Mouse (Mus musculus) hindbrain, embryonic 13.5 days (tissue): Measurements from ENCODE around the gene Tiam2. TPM values are rescaled to one million over a fixed set of nuclear protein-coding genes. Genes with fewer than 3 reads are reported as not detected.

Source experiments
- ATAC-seq: fragments of 200-750 bp; cut with Nextera tagmentation; 2 replicates; pipeline ENCODE4 v1.8.0; 2017; ENCODE audit warnings: moderate TSS enrichment; ENCODE audit not compliant: low FRiP score
- H3K27ac ChIP-seq: fragments of 300-500 bp; sonication (generic); 2 replicates; pipeline ENCODE4 v1.5.1; 2015; ENCODE audit warnings: inconsistent platforms, mild to moderate bottlenecking, moderate library complexity
- H3K27me3 ChIP-seq: fragments of 300-500 bp; sonication (generic); 2 replicates; pipeline ENCODE4 v1.6.1; 2015; ENCODE audit warnings: mild to moderate bottlenecking, inconsistent platforms
- H3K36me3 ChIP-seq: fragments of 300-500 bp; sonication (generic); 2 replicates; pipeline ENCODE4 v1.6.1; 2015; ENCODE audit warnings: mild to moderate bottlenecking, inconsistent platforms
- H3K4me1 ChIP-seq: fragments of 300-500 bp; sonication (generic); replicated peaks from 2 replicates; pipeline ENCODE4 v1.6.1; 2015; ENCODE audit warnings: inconsistent platforms
- H3K4me2 ChIP-seq: fragments of 300-500 bp; sonication (generic); 2 replicates; pipeline ENCODE4 v1.6.1; 2015; ENCODE audit warnings: inconsistent platforms, mild to moderate bottlenecking, moderate library complexity
- H3K4me3 ChIP-seq: fragments of 300-500 bp; sonication (generic); 2 replicates; pipeline ENCODE4 v1.5.1; 2015; ENCODE audit warnings: mild to moderate bottlenecking, inconsistent platforms
- H3K9ac ChIP-seq: fragments of 300-500 bp; sonication (generic); 2 replicates; pipeline ENCODE4 v1.6.1; 2015; ENCODE audit warnings: mild to moderate bottlenecking, inconsistent platforms
- H3K9me3 ChIP-seq: fragments of 300-500 bp; sonication (generic); 2 replicates; pipeline ENCODE4 v1.6.1; 2016; ENCODE audit warnings: inconsistent platforms
- WGBS: fragments of 180-500 bp; shearing (Covaris S2); methylation state at CpG from one replicate; pipeline ENCODE4 v1.1.7; 2015; 5-methylcytosine and 5-hydroxymethylcytosine counted together
- polyA plus RNA-seq: library from polyadenylated mRNA; unstranded; fragments of >200 nt; fragmentation: Nextera tagmentation; extraction: Ambion mirVana; gene quantifications from 2 replicates; pipeline ENCODE4 v1.2.1, GENCODE M21; 2015

Gene Tiam2
- polyA plus RNA-seq, 1 experiment from 2014 or later: 4.1 TPM

DNA sequence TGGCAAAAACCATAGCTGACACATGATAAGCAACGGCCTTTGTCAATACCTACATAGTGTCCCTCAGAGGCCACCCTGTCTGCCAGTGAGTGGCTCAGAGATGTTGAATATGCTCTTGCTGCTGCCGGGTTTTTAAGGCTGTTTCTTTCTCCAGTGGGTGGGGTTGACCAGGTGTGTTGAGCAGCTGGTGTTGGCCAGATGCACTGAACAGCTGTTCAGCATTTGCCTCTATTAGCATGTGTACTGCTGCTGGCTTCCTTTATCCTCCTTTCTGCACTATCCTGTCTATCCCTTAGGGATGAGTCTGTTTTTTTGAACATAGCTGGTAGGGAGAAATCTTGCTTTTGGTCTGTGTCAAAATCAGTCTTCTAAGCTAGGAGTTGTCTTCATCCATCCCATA lies 83.9 kb downstream of the Tiam2 start:
- peaks cover 24% of the 10 kb centered on the region for H3K27me3 ChIP-seq
- H3K27ac ChIP-seq: no peak overlapping the region
- 0 out of 2 replicates have a peak, but pooled peaks cover 7% of the 10 kb centered on the region for H3K4me1 ChIP-seq
- no peaks in the 10 kb centered on the region for H3K9me3 ChIP-seq
- no peak overlapping the region for H3K4me3 ChIP-seq
- WGBS: 84% methylated on average over 2 of the region's 2 CpGs
- no peak overlapping the region for H3K4me2 ChIP-seq
- no peak overlapping the region for H3K9ac ChIP-seq
- H3K36me3 ChIP-seq: no peaks in the 10 kb centered on the region
- ATAC-seq: no peak

DNA sequence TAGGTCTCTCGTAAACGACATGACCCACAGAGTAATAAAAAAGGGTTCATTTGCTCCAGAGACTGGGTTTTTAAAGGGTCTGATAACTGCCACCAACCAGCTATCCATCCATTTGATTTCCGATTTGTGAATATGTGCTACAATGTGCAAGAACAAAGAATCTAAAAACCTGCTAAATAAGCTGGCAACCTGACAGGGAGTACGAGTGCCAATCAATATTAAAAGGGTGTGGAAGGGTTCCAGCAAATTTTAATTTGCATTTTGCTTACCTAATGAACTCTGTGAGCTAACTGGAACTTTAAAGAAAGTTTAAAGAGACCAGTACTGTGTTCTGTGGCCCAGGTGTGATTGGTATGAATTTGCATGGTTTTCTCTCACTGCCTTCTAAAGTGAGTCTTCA lies 86.4 kb downstream of the Tiam2 start:
- H3K27me3 ChIP-seq: peaks cover 27% of the 10 kb centered on the region
- H3K9ac ChIP-seq: no peak overlapping the region
- no peak overlapping the region for H3K4me2 ChIP-seq
- WGBS: 83% methylated on average over 4 of the region's 4 CpGs
- no peak for ATAC-seq
- no peak overlapping the region for H3K4me3 ChIP-seq
- 0 out of 2 replicates have a peak, but pooled peaks cover 3% of the 10 kb centered on the region for H3K4me1 ChIP-seq
- H3K9me3 ChIP-seq: no peaks in the 10 kb centered on the region
- no peak overlapping the region for H3K27ac ChIP-seq
- no peaks in the 10 kb centered on the region for H3K36me3 ChIP-seq

DNA sequence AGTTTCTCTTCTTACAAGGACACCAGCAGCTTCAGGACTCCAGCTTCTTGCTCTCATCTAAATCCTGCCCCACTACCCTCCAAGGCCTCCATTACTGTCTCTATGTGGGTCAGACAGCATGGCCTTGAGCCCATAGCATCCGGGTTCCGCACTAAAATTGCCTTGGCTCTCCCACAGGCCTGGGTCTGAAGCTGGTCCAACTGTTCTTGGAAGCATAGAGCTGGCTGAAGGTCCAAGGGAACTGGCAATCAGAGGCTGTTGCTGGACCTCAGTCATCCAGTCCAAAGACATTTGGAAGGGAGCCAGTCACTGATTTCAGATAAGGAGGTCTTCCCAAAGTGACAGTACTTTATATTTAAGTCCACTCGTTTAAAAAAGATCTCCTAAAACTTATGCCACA lies 89.2 kb downstream of the Tiam2 start:
- Histone ChIP-seq H3K9ac (no peak overlapping the region), H3K4me3 (no peak overlapping the region), H3K27me3 (peaks cover 27% of the 10 kb centered on the region), H3K36me3 (no peaks in the 10 kb centered on the region), H3K4me1 (0 out of 2 replicates have a peak, but pooled peaks cover 3% of the 10 kb centered on the region), H3K27ac (no peak overlapping the region), H3K9me3 (no peaks in the 10 kb centered on the region), H3K4me2 (no peak overlapping the region)
- no peak for ATAC-seq
- 92% methylated on average over 3 of the region's 3 CpGs for WGBS

DNA sequence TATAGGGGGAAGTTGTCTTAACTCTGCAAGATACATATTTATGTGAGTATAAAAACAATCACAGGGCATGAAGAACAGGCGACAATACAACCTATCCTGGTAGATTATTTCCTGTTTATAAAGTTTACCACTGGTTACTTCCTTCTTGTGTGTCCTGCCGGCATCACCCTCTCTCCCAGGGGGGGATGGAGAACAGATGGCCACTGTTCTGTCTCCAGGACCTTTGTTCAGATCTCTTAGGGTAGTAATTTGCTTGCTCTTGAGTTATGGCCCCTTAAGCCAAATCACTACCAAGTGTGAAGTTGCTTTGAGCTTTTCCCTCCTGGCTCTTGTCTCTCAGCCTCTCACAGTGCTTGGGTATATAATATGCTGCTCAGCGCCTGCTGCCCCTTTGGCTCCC lies 90.0 kb downstream of the Tiam2 start:
- no peaks in the 10 kb centered on the region for H3K9me3 ChIP-seq
- 0 out of 2 replicates have a peak, but pooled peaks cover 3% of the 10 kb centered on the region for H3K4me1 ChIP-seq
- H3K27ac ChIP-seq: no peak overlapping the region
- 70% methylated on average over 3 of the region's 3 CpGs for WGBS
- H3K4me2 ChIP-seq: no peak overlapping the region
- no peak for ATAC-seq
- H3K36me3 ChIP-seq: no peaks in the 10 kb centered on the region
- peaks cover 27% of the 10 kb centered on the region for H3K27me3 ChIP-seq
- H3K4me3 ChIP-seq: no peak overlapping the region
- no peak overlapping the region for H3K9ac ChIP-seq

DNA sequence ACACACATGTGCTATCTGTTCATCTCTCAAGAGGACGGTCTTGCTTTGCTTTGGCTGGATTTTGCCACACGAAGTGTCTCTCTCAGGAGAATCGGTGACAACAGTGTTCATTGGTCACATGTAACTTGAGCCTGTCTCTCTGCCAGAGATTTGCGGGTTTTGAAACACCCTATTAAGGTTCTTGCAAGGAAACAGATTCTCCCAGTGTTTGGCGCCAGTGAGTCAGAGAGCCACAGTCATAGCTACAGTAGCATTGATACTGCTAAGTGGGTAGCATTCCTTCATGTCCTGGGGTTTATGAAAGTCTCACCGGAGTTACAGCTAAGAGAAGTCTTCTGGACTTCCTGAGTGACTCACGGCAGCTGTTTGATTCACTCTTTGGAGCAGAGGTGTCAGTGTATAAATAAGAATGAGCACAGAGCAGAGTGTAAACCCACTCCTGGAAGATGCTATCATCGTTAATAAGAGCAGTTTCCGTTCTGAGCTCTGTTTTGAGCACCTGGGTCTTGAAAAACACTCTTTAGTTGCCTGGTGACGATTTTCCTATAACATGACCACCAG lies 93.1 kb downstream of the Tiam2 start:
- Histone ChIP-seq H3K4me2 (no peak overlapping the region), H3K4me3 (no peak overlapping the region), H3K27me3 (peaks cover 11% of the 10 kb centered on the region), H3K9me3 (no peaks in the 10 kb centered on the region), H3K9ac (no peak overlapping the region), H3K36me3 (no peaks in the 10 kb centered on the region), H3K4me1 (no peaks in the 10 kb centered on the region), H3K27ac (no peak overlapping the region)
- 81% methylated on average over 10 of the region's 10 CpGs for WGBS
- no peak for ATAC-seq

DNA sequence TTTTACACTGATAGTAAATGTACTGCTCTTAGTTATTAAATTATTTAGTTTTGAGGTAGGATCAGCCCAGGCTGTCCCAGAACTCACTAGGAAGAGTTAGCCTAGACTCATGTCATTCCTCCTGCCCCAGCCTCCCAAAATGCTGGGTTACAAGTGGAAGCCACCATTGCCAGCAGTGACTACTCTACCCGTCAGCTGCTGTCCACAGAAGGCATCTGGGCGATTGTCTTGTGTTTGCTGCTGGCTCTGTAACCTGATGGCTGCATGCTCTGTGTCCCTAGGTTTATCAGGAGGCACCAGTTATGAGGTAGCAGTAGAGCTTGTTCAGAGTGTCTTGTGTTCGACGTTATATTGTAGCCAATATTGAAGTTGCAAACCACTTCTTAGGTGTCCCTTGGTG lies 93.8 kb downstream of the Tiam2 start:
- Histone ChIP-seq H3K27ac (no peak overlapping the region), H3K4me2 (no peak overlapping the region), H3K36me3 (no peaks in the 10 kb centered on the region), H3K27me3 (peaks cover 4% of the 10 kb centered on the region), H3K9me3 (no peaks in the 10 kb centered on the region), H3K4me1 (no peaks in the 10 kb centered on the region), H3K4me3 (no peak overlapping the region), H3K9ac (no peak overlapping the region)
- WGBS: 92% methylated on average over 4 of the region's 4 CpGs
- no peak for ATAC-seq

DNA sequence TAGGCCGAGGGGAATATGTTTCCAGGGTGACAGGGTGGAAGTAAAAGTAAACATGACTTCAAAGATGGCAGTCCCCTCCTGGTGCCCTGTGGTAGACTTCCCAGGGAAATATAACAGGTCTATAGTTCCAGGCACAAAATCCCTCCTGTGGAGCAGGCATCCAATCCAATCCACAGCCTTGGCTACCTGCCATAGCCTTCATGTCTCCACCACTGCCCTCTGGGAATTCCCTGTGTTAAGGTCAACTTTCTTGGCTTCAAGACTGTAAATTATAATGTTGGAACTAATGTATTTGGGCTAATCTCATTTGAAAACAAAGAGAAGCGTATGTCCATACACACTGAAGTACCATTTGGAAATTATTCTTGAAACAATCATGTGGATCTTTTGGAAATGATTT lies 97.0 kb downstream of the Tiam2 start:
- H3K4me2 ChIP-seq: no peak overlapping the region
- no peak for ATAC-seq
- no peaks in the 10 kb centered on the region for H3K4me1 ChIP-seq
- H3K27ac ChIP-seq: no peak overlapping the region
- no peaks in the 10 kb centered on the region for H3K9me3 ChIP-seq
- H3K4me3 ChIP-seq: no peak overlapping the region
- H3K36me3 ChIP-seq: no peaks in the 10 kb centered on the region
- no peak overlapping the region for H3K9ac ChIP-seq
- whole genome bisulfite sequencing: 79% methylated on average over 2 of the region's 2 CpGs
- no peaks in the 10 kb centered on the region for H3K27me3 ChIP-seq

DNA sequence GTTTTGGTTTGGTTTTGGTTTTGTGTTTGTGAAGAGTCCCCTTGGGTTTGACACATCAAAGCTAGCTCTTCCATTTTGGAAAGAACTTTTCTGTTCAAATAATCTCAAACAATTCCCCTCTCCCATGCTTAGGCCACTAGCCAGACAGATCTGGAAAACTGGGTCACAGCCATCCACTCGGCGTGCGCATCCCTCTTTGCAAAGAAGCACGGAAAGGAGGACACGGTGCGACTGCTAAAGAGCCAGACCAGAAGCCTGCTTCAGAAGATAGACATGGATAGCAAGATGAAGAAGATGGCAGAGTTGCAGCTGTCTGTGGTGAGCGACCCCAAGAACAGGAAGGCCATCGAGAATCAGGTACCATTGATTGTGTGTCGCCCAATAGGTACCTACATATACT lies 102.3 kb downstream of the Tiam2 start:
- Histone ChIP-seq H3K4me2 (no peak overlapping the region), H3K4me3 (no peak overlapping the region), H3K9ac (no peak overlapping the region), H3K9me3 (no peaks in the 10 kb centered on the region), H3K27me3 (no peaks in the 10 kb centered on the region), H3K4me1 (no peaks in the 10 kb centered on the region), H3K36me3 (no peaks in the 10 kb centered on the region), H3K27ac (no peak overlapping the region)
- WGBS: over 99% methylated on average over 9 of the region's 9 CpGs
- no peak for ATAC-seq

DNA sequence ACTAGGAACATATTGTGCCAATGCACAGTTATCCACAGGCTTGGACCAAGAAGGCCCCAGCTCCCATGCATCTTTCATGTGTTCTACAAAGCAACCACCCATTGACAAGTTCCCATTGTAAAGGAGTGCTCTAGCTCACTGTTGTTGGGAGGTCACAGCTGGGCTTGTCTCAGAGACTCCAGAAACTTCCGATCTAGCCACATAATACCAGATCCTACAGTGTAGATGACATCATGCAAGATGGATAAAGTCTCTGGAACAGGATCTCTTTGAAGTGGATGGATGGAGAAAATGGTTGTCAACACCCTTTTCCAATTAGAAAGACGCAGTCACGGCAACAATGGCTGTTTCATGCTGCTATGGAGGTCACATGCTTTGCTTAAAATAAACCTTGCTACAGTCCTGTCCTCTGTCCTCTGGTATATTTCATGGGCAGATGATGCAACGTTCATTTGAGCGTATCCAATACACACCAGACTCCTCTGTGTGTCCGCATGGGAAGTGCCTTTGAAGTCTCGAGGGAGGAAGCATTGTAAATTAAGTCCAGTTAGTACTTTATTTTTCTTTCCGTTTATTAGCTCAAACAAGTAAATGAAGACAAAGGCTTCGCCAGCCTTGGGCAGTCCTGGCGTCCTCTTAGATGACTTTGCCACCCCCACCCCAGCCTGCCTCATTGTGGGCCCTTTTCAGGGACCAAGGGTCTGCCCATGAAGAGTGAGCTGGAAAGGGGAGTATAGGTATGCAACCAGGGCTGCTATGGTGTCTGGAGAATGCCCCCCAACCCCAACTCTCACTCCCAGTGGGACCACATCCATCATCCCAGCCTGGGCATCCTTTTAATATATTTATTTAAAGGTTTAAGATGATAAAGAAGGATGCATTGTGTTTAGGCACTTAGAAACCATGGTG lies 106.5 kb downstream of the Tiam2 start:
- no peaks in the 10 kb centered on the region for H3K4me1 ChIP-seq
- H3K4me2 ChIP-seq: no peak overlapping the region
- no peaks in the 10 kb centered on the region for H3K27me3 ChIP-seq
- no peak overlapping the region for H3K4me3 ChIP-seq
- no peak for ATAC-seq
- no peaks in the 10 kb centered on the region for H3K9me3 ChIP-seq
- no peak overlapping the region for H3K27ac ChIP-seq
- WGBS: 62% methylated on average over 10 of the region's 10 CpGs
- H3K9ac ChIP-seq: no peak overlapping the region
- H3K36me3 ChIP-seq: no peaks in the 10 kb centered on the region

DNA sequence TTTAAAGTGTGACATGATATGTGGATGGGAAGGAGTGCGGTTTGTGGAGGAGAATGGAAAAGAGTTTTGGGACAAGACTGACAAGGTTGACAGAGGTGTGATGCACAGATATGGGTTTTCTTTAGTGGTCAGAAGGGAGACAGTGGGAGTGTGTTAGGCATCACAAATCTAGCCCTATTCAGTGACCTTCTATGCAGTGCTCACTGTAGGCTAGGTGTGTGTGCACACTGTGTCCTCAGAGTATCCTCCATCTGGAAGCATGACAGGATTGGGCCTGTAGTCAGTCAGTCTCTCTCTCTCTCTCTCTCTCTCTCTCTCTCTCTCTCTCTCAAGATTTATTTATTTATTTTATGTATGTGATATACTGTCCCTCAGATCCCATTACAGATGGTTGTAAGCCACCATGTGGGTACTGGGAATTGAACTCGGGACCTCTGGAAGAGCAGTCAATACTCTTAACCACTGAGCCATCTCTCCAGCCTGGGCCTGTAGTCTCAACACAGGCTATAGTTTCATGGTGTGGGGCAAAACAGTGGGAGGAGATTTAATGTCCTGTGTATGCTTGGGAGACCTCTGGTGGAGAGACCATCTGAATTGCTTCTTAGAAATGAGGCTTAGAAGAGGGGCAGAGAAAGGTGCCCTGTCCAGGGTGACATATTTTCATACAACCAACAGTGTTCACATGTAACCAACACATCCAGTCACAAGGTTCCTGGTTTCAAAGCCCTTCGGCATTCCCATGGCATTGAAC lies 107.3 kb downstream of the Tiam2 start:
- no peaks in the 10 kb centered on the region for H3K9me3 ChIP-seq
- WGBS: 97% methylated on average over 3 of the region's 3 CpGs
- H3K9ac ChIP-seq: no peak overlapping the region
- no peaks in the 10 kb centered on the region for H3K4me1 ChIP-seq
- no peak overlapping the region for H3K4me3 ChIP-seq
- ATAC-seq: no peak
- H3K27ac ChIP-seq: no peak overlapping the region
- H3K27me3 ChIP-seq: no peaks in the 10 kb centered on the region
- no peaks in the 10 kb centered on the region for H3K36me3 ChIP-seq
- no peak overlapping the region for H3K4me2 ChIP-seq

DNA sequence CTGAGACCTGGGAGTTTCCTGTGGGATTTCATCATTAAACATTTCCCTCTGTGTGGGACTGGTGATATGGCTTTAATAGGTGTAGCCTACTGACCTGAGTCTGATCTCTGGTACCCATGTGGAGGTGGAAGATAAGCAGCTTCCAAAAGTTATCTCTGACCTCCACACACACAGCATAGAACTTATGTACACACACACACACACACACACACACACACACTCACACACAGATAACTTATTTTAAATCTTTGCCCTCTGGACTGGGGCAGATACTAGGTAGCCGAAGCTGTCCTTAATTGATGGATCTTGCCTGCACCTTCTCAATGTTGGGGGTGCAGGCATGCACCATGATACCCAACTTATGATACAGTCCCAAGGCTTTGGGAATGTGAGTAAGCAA lies 108.9 kb downstream of the Tiam2 start:
- H3K4me2 ChIP-seq: no peak overlapping the region
- no peaks in the 10 kb centered on the region for H3K36me3 ChIP-seq
- H3K9ac ChIP-seq: no peak overlapping the region
- no peaks in the 10 kb centered on the region for H3K27me3 ChIP-seq
- ATAC-seq: no peak
- H3K4me1 ChIP-seq: no peaks in the 10 kb centered on the region
- no peak overlapping the region for H3K4me3 ChIP-seq
- WGBS: 93% methylated on average over 1 of the region's 1 CpGs
- no peaks in the 10 kb centered on the region for H3K9me3 ChIP-seq
- no peak overlapping the region for H3K27ac ChIP-seq

DNA sequence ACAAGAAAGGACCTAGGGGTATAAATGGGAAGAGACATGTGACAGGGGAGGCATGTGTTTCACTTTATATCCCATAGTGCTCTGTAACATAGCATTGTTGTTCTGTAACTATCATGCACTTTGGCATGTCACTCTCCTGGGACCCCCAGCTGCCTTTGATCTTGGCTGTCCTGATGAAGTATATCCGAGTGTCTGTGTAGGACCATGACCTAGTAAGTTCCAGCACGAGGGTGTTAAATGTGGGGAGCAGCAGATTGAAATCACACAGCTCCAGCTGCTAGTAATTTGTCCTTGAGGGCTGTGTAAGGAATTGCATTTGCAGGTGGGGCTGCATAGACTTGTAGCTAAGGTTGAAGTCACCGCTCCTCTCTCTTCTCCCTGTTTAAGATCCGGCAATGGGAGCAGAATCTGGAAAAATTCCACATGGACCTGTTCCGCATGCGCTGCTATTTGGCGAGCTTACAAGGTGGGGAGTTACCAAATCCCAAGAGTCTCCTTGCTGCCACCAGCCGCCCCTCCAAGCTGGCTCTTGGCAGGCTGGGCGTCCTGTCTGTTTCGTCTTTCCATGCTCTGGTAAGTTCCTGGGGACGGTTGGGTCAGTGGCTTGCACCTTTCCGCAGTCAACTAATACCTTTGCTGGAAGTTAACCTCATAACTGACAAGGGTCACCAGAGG lies 110.6 kb downstream of the Tiam2 start:
- WGBS: 86% methylated on average over 12 of the region's 12 CpGs

More for the DNA sequence above, 110.6 kb downstream of the Tiam2 start:
- no peak overlapping the region for H3K4me2 ChIP-seq
- no peaks in the 10 kb centered on the region for H3K36me3 ChIP-seq
- H3K4me3 ChIP-seq: no peak overlapping the region
- ATAC-seq: no peak
- H3K4me1 ChIP-seq: no peaks in the 10 kb centered on the region
- no peak overlapping the region for H3K9ac ChIP-seq
- H3K27ac ChIP-seq: no peak overlapping the region
- no peaks in the 10 kb centered on the region for H3K27me3 ChIP-seq
- no peaks in the 10 kb centered on the region for H3K9me3 ChIP-seq
